Mouse (Mus musculus) MEL (cell line): ENCODE measurements around the gene Klf13. TPM values are rescaled to one million over a fixed set of nuclear protein-coding genes. Genes with fewer than 3 reads are reported as not detected.

Source experiments
- DNase-seq: peaks from one replicate; pipeline ENCODE4 v3.0.0; 2011; ENCODE audit warnings: low read depth, low spot score
- H3K27ac ChIP-seq: 2 replicates; pipeline ENCODE4 v1.5.1; 2012; ENCODE audit warnings: low read depth, mild to moderate bottlenecking, control low read depth, low read length, moderate library complexity; ENCODE audit not compliant: control insufficient read depth
- H3K27me3 ChIP-seq, 2 experiments: fragments of 150-350 bp in 1 of 2; sonication (generic) in 1 of 2; 2 replicates each; pipeline ENCODE4 v1.6.1; 2012; ENCODE audit warnings: low read length in 2 of 2, mild to moderate bottlenecking in 2 of 2, improper control_type of control experiment in 1 of 2, moderate library complexity in 1 of 2; ENCODE audit not compliant: insufficient read depth in 2 of 2, control insufficient read depth in 1 of 2
- H3K36me3 ChIP-seq, 2 experiments: 2 replicates each; pipeline ENCODE4 v1.6.1; 2012 to 2014; ENCODE audit warnings: low read length in 2 of 2, improper control_type of control experiment in 1 of 2, inconsistent platforms in 1 of 2, mild to moderate bottlenecking in 1 of 2; ENCODE audit not compliant: insufficient read depth in 2 of 2, control insufficient read depth in 1 of 2
- H3K4me1 ChIP-seq, 2 experiments: fragments of 150-350 bp in 1 of 2; sonication (generic) in 1 of 2; 2 replicates each; pipeline ENCODE4 v1.6.1; 2012; ENCODE audit warnings: low read length in 2 of 2, improper control_type of control experiment in 1 of 2, mild to moderate bottlenecking in 1 of 2; ENCODE audit not compliant: insufficient read depth in 2 of 2, control insufficient read depth in 1 of 2
- H3K4me3 ChIP-seq, 2 experiments: fragments of 150-350 bp in 1 of 2; sonication (generic) in 1 of 2; 2 replicates each; pipeline ENCODE4 v1.5.1; 2012; ENCODE audit warnings: low read depth in 2 of 2, low read length in 2 of 2, mild to moderate bottlenecking in 2 of 2, moderate library complexity in 2 of 2, control low read depth in 1 of 2, improper control_type of control experiment in 1 of 2; ENCODE audit not compliant: control insufficient read depth in 1 of 2, insufficient read depth in 1 of 2
- H3K79me2 ChIP-seq: 2 replicates; pipeline ENCODE4 v1.6.1; 2012; ENCODE audit warnings: mild to moderate bottlenecking, low read length, moderate library complexity; ENCODE audit not compliant: control insufficient read depth, poor library complexity, insufficient read depth
- H3K9ac ChIP-seq: 2 replicates; pipeline ENCODE4 v1.6.1; 2012; ENCODE audit warnings: low read depth, mild to moderate bottlenecking, control low read depth, low read length, moderate library complexity; ENCODE audit not compliant: control insufficient read depth, poor library complexity, severe bottlenecking
- H3K9me3 ChIP-seq: fragments of 150-350 bp; sonication (generic); replicated peaks from 2 replicates; pipeline ENCODE4 v1.6.1; 2012; ENCODE audit warnings: mild to moderate bottlenecking, low read length, improper control_type of control experiment, moderate library complexity; ENCODE audit not compliant: insufficient read depth
- BHLHE40 ChIP-seq: IDR thresholded peaks from 2 replicates; pipeline ENCODE4 v1.6.1; 2012; ENCODE audit warnings: low read depth, mild to moderate bottlenecking, inconsistent platforms, low read length, improper control_type of control experiment, borderline replicate concordance
- CHD1 ChIP-seq: IDR thresholded peaks from 2 replicates; pipeline ENCODE4 v1.6.1; 2012; ENCODE audit warnings: low read depth, mild to moderate bottlenecking, inconsistent platforms, low read length, improper control_type of control experiment
- CHD2 ChIP-seq: IDR thresholded peaks from 2 replicates; pipeline ENCODE4 v1.6.1; 2011; ENCODE audit warnings: low read length, improper control_type of control experiment
- CTCF ChIP-seq, 3 experiments: IDR thresholded peaks in 2 of 3; conservative IDR thresholded peaks in 1 of 3; 2 replicates each; pipeline ENCODE4 v1.5.1; 2011 to 2012; ENCODE audit warnings: low read length in 3 of 3, low read depth in 2 of 3, mild to moderate bottlenecking in 2 of 3, improper control_type of control experiment in 1 of 3, inconsistent platforms in 1 of 3, mixed read lengths in 1 of 3, moderate library complexity in 1 of 3; ENCODE audit not compliant: control insufficient read depth in 1 of 3, insufficient read depth in 1 of 3, poor library complexity in 1 of 3, severe bottlenecking in 1 of 3
- E2F4 ChIP-seq: IDR thresholded peaks from 2 replicates; pipeline ENCODE4 v1.6.1; 2011; ENCODE audit warnings: low read depth, low read length, improper control_type of control experiment, borderline replicate concordance
- EP300 ChIP-seq, 2 experiments: IDR thresholded peaks; 2 replicates each; pipeline ENCODE4 v1.6.1; 2011; ENCODE audit warnings: improper control_type of control experiment in 2 of 2, low read length in 2 of 2, low read depth in 1 of 2, mild to moderate bottlenecking in 1 of 2
- ETS1 ChIP-seq: IDR thresholded peaks from 2 replicates; pipeline ENCODE4 v1.6.1; 2012; ENCODE audit warnings: low read depth, mild to moderate bottlenecking, inconsistent platforms, low read length, improper control_type of control experiment, moderate library complexity
- GATA1 ChIP-seq: IDR thresholded peaks from 2 replicates; pipeline ENCODE4 v1.6.1; 2011; ENCODE audit warnings: low read depth, low read length, improper control_type of control experiment
- HCFC1 ChIP-seq: IDR thresholded peaks from 2 replicates; pipeline ENCODE4 v1.6.1; 2012; ENCODE audit warnings: low read depth, mild to moderate bottlenecking, inconsistent platforms, low read length, improper control_type of control experiment, moderate library complexity
- JUND ChIP-seq: IDR thresholded peaks from 2 replicates; pipeline ENCODE4 v1.6.1; 2011; ENCODE audit warnings: low read depth, mild to moderate bottlenecking, improper control_type of control experiment, low read length
- KAT2A ChIP-seq: conservative IDR thresholded peaks from 2 replicates; pipeline ENCODE4 v1.6.1; 2012; ENCODE audit warnings: low read depth, low read length, improper control_type of control experiment, inconsistent platforms
- MAFK ChIP-seq: IDR thresholded peaks from 2 replicates; pipeline ENCODE4 v1.6.1; 2011; ENCODE audit warnings: low read depth, mild to moderate bottlenecking, low read length, improper control_type of control experiment, borderline replicate concordance
- MAX ChIP-seq: IDR thresholded peaks from 2 replicates; pipeline ENCODE4 v1.6.1; 2011; ENCODE audit warnings: low read length, improper control_type of control experiment
- MAZ ChIP-seq: IDR thresholded peaks from 2 replicates; pipeline ENCODE4 v1.6.1; 2012; ENCODE audit warnings: low read depth, mild to moderate bottlenecking, inconsistent platforms, low read length, improper control_type of control experiment
- MEF2A ChIP-seq: IDR thresholded peaks from 2 replicates; pipeline ENCODE4 v1.6.1; 2014; ENCODE audit warnings: low read depth, mild to moderate bottlenecking, inconsistent platforms, low read length, improper control_type of control experiment; ENCODE audit not compliant: poor library complexity, insufficient replicate concordance, severe bottlenecking; ENCODE audit errors: extremely low read depth
- MXI1 ChIP-seq: IDR thresholded peaks from 2 replicates; pipeline ENCODE4 v1.6.1; 2011; ENCODE audit warnings: mild to moderate bottlenecking, low read depth, low read length, improper control_type of control experiment
- MYB ChIP-seq: IDR thresholded peaks from 2 replicates; pipeline ENCODE4 v1.6.1; 2011; ENCODE audit warnings: mild to moderate bottlenecking, low read depth, low read length, improper control_type of control experiment
- MYC ChIP-seq: IDR thresholded peaks from 2 replicates; pipeline ENCODE4 v1.6.1; 2011; ENCODE audit warnings: low read depth, mild to moderate bottlenecking, low read length, improper control_type of control experiment, moderate library complexity
- NELFE ChIP-seq: IDR thresholded peaks from 2 replicates; pipeline ENCODE4 v1.6.1; 2011; ENCODE audit warnings: low read depth, low read length, improper control_type of control experiment
- NRF1 ChIP-seq: IDR thresholded peaks from 2 replicates; pipeline ENCODE4 v1.6.1; 2014; ENCODE audit warnings: low read depth, mild to moderate bottlenecking, inconsistent platforms, low read length, improper control_type of control experiment, moderate library complexity; ENCODE audit not compliant: poor library complexity, insufficient read depth, severe bottlenecking
- POLR2A ChIP-seq, 2 experiments: IDR thresholded peaks; 2 replicates each; pipeline ENCODE4 v1.6.1; 2011 to 2012; ENCODE audit warnings: low read length in 2 of 2, mild to moderate bottlenecking in 2 of 2, control low read depth in 1 of 2, improper control_type of control experiment in 1 of 2, low read depth in 1 of 2, moderate library complexity in 1 of 2; ENCODE audit not compliant: control insufficient read depth in 1 of 2, insufficient read depth in 1 of 2, poor library complexity in 1 of 2
- POLR2AphosphoS2 ChIP-seq: IDR thresholded peaks from 2 replicates; pipeline ENCODE4 v1.6.1; 2011; ENCODE audit warnings: low read length, improper control_type of control experiment
- POLR2AphosphoS5 ChIP-seq: IDR thresholded peaks from 2 replicates; pipeline ENCODE4 v1.6.1; 2012; ENCODE audit warnings: low read depth, borderline replicate concordance, mild to moderate bottlenecking, inconsistent platforms, low read length, moderate library complexity, mixed read lengths
- RAD21 ChIP-seq: IDR thresholded peaks from 2 replicates; pipeline ENCODE4 v1.6.1; 2011; ENCODE audit warnings: mild to moderate bottlenecking, low read depth, low read length, improper control_type of control experiment
- RCOR1 ChIP-seq: IDR thresholded peaks from 2 replicates; pipeline ENCODE4 v1.6.1; 2012; ENCODE audit warnings: low read depth, mild to moderate bottlenecking, inconsistent platforms, low read length, improper control_type of control experiment
- SIN3A ChIP-seq: IDR thresholded peaks from 2 replicates; pipeline ENCODE4 v1.6.1; 2012; ENCODE audit warnings: low read length, improper control_type of control experiment, inconsistent platforms
- TBP ChIP-seq: IDR thresholded peaks from 2 replicates; pipeline ENCODE4 v1.8.0; 2011; ENCODE audit warnings: low read depth, low read length, improper control_type of control experiment
- TCF12 ChIP-seq: IDR thresholded peaks from 2 replicates; pipeline ENCODE4 v1.6.1; 2014; ENCODE audit warnings: low read depth, mild to moderate bottlenecking, inconsistent platforms, low read length, improper control_type of control experiment, moderate library complexity
- UBTF ChIP-seq: IDR thresholded peaks from 2 replicates; pipeline ENCODE4 v1.6.1; 2012; ENCODE audit warnings: low read depth, mild to moderate bottlenecking, inconsistent platforms, low read length, improper control_type of control experiment, moderate library complexity, borderline replicate concordance; ENCODE audit not compliant: insufficient read depth
- USF1 ChIP-seq: IDR thresholded peaks from 2 replicates; pipeline ENCODE4 v1.6.1; 2014; ENCODE audit warnings: low read depth, mild to moderate bottlenecking, inconsistent platforms, low read length, improper control_type of control experiment, moderate library complexity
- USF2 ChIP-seq, 2 experiments: IDR thresholded peaks; 2 replicates each; pipeline ENCODE4 v1.6.1; 2011 to 2012; ENCODE audit warnings: improper control_type of control experiment in 2 of 2, low read length in 2 of 2, borderline replicate concordance in 1 of 2, inconsistent platforms in 1 of 2, low read depth in 1 of 2, mild to moderate bottlenecking in 1 of 2; ENCODE audit not compliant: insufficient read depth in 1 of 2
- ZC3H11A ChIP-seq: IDR thresholded peaks from 2 replicates; pipeline ENCODE4 v1.6.1; 2012; ENCODE audit warnings: low read depth, mild to moderate bottlenecking, inconsistent platforms, low read length, improper control_type of control experiment
- ZKSCAN1 ChIP-seq: IDR thresholded peaks from 2 replicates; pipeline ENCODE4 v1.6.1; 2012; ENCODE audit warnings: low read depth, mild to moderate bottlenecking, inconsistent platforms, low read length, improper control_type of control experiment, moderate library complexity
- ZMIZ1 ChIP-seq: IDR thresholded peaks from 2 replicates; pipeline ENCODE4 v1.6.1; 2012; ENCODE audit warnings: low read depth, mild to moderate bottlenecking, inconsistent platforms, low read length, improper control_type of control experiment, moderate library complexity
- ZNF384 ChIP-seq: IDR thresholded peaks from 2 replicates; pipeline ENCODE4 v1.6.1; 2012; ENCODE audit warnings: low read depth, mild to moderate bottlenecking, inconsistent platforms, low read length, improper control_type of control experiment
- polyA plus RNA-seq, 2 experiments: library from polyadenylated mRNA; stranded (reverse) in 1 of 2; unstranded in 1 of 2; fragments of >175 nt in 1 of 2; fragments of >200 nt in 1 of 2; gene quantifications; 2 replicates each; pipeline versions ENCODE4 v1.2.1 to v1.2.4; 2012; ENCODE audit warnings: low replicate concordance in 2 of 2, low read depth in 1 of 2; ENCODE audit not compliant: insufficient read length in 2 of 2, insufficient read depth in 1 of 2, missing spikeins in 1 of 2
- total RNA-seq: library from RNA; depleted of rRNA; stranded (reverse); fragments of 300-350 nt; gene quantifications from 2 replicates; pipeline ENCODE4 v1.2.3, GENCODE M21; 2012

Gene Klf13
- total and polyA plus RNA-seq, 3 experiments: 21.6 to 118 (median 26.9) TPM

DNA sequence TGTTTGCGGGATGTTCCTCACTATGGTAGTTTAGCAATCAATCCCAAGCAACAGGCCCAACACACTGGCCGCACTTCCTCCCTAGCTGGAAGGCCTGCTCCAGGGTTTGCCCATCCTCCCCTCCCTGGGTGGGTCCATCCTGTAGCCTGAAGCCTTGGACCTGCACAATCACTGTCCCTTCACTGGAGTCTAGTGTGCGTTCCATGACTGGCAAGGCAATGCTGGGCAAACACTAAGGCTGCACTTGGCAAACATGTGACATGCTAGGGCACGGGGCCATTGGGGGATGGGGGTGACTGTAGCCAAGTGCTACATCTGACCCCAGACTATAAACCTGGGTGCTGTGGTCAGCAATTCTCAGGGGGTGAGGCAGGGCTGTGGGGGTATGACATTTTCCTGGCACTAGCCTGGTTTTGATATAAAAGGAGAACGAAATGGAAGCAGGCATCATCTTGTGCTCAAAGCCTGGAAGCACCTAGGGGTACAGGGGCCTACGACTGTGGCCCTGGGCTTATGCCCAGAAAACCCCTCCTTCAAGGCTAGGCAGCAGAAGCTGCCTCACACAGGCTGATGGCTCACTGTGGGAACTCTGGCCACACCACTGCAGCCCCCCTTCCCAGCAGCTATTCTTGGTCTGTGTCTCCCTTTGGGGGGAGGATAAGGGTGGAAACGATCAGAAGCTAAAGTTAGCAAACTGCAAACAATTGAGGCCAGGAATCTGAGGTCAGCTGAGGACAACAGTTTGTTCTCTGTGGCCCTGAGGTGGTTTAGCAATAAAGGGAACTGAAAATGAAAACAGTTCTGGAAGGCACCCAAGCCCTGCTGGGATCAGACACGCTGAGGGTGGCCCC, 27.1 kb downstream of the Klf13 start:
- H3K27me3 ChIP-seq: no peaks in the 10 kb centered on the region
- H3K9ac ChIP-seq: peak overlapping the region; percentile 56
- H3K79me2 ChIP-seq: peaks cover 39% of the 10 kb centered on the region
- H3K27ac ChIP-seq: peak overlapping the region; percentile 85
- no peaks in the 10 kb centered on the region for H3K9me3 ChIP-seq
- peak; percentile 83 for DNase-seq
- H3K4me1 ChIP-seq: peaks cover 21 to 56% of the 10 kb centered on the region in 2 experiments
- peak overlapping the region; percentile 24 to 49; a peak in 3 of 4 replicates for H3K4me3 ChIP-seq
- H3K36me3 ChIP-seq: peaks cover 0 to 49% of the 10 kb centered on the region in 2 experiments; a peak in 2 of 4 replicates
- TF ChIP-seq GATA1: no peak
- TF ChIP-seq TCF12: peak; percentile 74
- TF ChIP-seq MYB: peak; percentile 72
- peak; percentile 70 to 83 for TF ChIP-seq EP300 (IDR thresholded peaks at IDR 0.05; ENCODE audit: low read depth in 1 of 2, low read length in 2 of 2)
- TF ChIP-seq JUND: no peak
- peak; percentile 24; the same call in 1 of the 2 replicates for TF ChIP-seq BHLHE40
- TF ChIP-seq ZMIZ1: no peak; the same call in 1 of the 2 replicates
- TF ChIP-seq MXI1: peak; percentile 49; the same call in 1 of the 2 replicates
- no peak for TF ChIP-seq CHD2
- TF ChIP-seq UBTF: no peak
- no peak; the same call in 1 of the 2 replicates for TF ChIP-seq MAX
- TF ChIP-seq USF1: peak; percentile 43; the same call in 1 of the 2 replicates
- TF ChIP-seq ZKSCAN1: no peak
- no peak for TF ChIP-seq KAT2A
- no peak for TF ChIP-seq ZC3H11A
- TF ChIP-seq ETS1: peak; percentile 91
- peak; percentile 86 for TF ChIP-seq MAZ
- TF ChIP-seq CTCF (IDR thresholded peaks at IDR 0.05 in 2 of 3, conservative IDR thresholded peaks at IDR 0.05 in 1 of 3; ENCODE audit: control insufficient read depth in 1 of 3, insufficient read depth in 1 of 3, low read depth in 2 of 3, low read length in 3 of 3, poor library complexity in 1 of 3, severe bottlenecking in 1 of 3): no peak
- no peak for TF ChIP-seq USF2 (IDR thresholded peaks at IDR 0.05; ENCODE audit: borderline replicate concordance in 1 of 2, insufficient read depth in 1 of 2, low read depth in 1 of 2, low read length in 2 of 2)
- no peak for TF ChIP-seq ZNF384
- TF ChIP-seq SIN3A: peak; percentile 83
- no peak for TF ChIP-seq NRF1
- peak; percentile 46; the same call in 1 of the 2 replicates for TF ChIP-seq MYC
- no peak for TF ChIP-seq RCOR1
- TF ChIP-seq CHD1: peak; percentile 66; the same call in 1 of the 2 replicates
- peak; percentile 44; the same call in 1 of the 2 replicates for TF ChIP-seq HCFC1
- TF ChIP-seq MAFK: no peak
- TF ChIP-seq POLR2AphosphoS2: 0 out of 2 replicates have a peak, but pooled peaks have one; percentile 5
- no peak for TF ChIP-seq POLR2AphosphoS5
- TF ChIP-seq TBP: no peak
- no peak for TF ChIP-seq POLR2A (IDR thresholded peaks at IDR 0.05; ENCODE audit: control insufficient read depth in 1 of 2, insufficient read depth in 1 of 2, low read depth in 1 of 2, low read length in 2 of 2, poor library complexity in 1 of 2)
- no peak for TF ChIP-seq NELFE
- no peak for TF ChIP-seq RAD21
- peak; percentile 95 for TF ChIP-seq MEF2A
- TF ChIP-seq E2F4: no peak
